Mouse (Mus musculus) forebrain, embryonic 12.5 days (tissue): ENCODE measurements at regions not wholly inside any gene's neighbourhood (a gene's known extent, or its start where the extent isn't known, plus 50 kb on each side); places are given as distances from the start of the nearest gene placed in this dataset.

Experiments
- ATAC-seq: fragments of 200-750 bp; cut with Nextera tagmentation; 2 replicates; pipeline ENCODE4 v1.8.0; 2017; ENCODE audit warnings: moderate TSS enrichment; ENCODE audit not compliant: low FRiP score
- H3K27ac ChIP-seq: fragments of 300-500 bp; sonication (generic); 2 replicates; pipeline ENCODE4 v1.5.1; 2016; ENCODE audit warnings: mild to moderate bottlenecking
- H3K27me3 ChIP-seq: fragments of 300-500 bp; sonication (generic); 2 replicates; pipeline ENCODE4 v1.6.1; 2016; ENCODE audit warnings: mild to moderate bottlenecking
- H3K36me3 ChIP-seq: fragments of 300-500 bp; sonication (generic); replicated peaks from 2 replicates; pipeline ENCODE4 v1.6.1; 2016; ENCODE audit warnings: mild to moderate bottlenecking
- H3K4me1 ChIP-seq: fragments of 300-500 bp; sonication (generic); 2 replicates; pipeline ENCODE4 v1.6.1; 2016
- H3K4me2 ChIP-seq: fragments of 300-500 bp; sonication (generic); 2 replicates; pipeline ENCODE4 v1.6.1; 2016; ENCODE audit warnings: mild to moderate bottlenecking, moderate library complexity
- H3K4me3 ChIP-seq: fragments of 300-500 bp; sonication (generic); replicated peaks from 2 replicates; pipeline ENCODE4 v1.5.1; 2016; ENCODE audit warnings: mild to moderate bottlenecking
- H3K9ac ChIP-seq: fragments of 300-500 bp; sonication (generic); 2 replicates; pipeline ENCODE4 v1.6.1; 2016; ENCODE audit warnings: mild to moderate bottlenecking
- H3K9me3 ChIP-seq: fragments of 300-500 bp; sonication (generic); 2 replicates; pipeline ENCODE4 v1.6.1; 2016
- WGBS: fragments of 180-500 bp; shearing (Covaris S2); methylation state at CpG from one replicate; pipeline ENCODE4 v1.1.7; 2016; 5-methylcytosine and 5-hydroxymethylcytosine counted together

DNA sequence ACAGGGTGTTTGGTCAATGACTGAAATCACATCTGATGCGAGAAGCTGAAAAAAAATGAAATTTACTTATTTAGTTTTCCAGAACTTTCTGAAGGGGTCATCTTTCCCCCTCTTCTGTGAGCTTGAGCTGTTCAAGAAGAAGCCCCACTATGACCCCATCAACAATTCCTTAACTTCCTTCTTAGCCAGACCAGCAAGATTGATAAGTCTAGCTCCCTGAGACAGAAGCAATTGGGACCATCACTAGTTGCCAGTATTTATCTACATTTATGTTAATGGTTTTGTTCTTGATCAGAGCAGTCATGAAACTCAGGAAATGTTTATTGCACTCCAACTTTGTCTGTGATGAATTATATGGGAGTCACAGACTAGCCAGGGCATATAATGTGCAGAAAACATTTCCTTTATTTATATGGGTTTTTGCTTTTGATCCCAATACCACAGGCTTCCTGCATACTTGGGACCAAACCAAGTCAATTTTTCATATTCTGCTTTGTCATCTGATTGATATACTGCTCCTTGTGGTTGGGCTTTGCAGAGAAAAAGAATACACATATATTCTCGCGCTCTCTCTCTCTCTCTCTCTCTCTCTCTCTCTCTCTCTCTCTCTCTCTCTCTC lies 645.5 kb upstream of the Cdh11 start:
- H3K9me3 ChIP-seq: no peaks in the 10 kb centered on the region
- H3K27me3 ChIP-seq: no peaks in the 10 kb centered on the region; the same call in 1 of the 2 replicates
- no peaks in the 10 kb centered on the region for H3K36me3 ChIP-seq
- no peak overlapping the region for H3K4me3 ChIP-seq
- 97% methylated on average over 3 of the region's 3 CpGs for whole genome bisulfite sequencing
- no peak for ATAC-seq
- H3K4me2 ChIP-seq: no peak overlapping the region
- H3K27ac ChIP-seq: no peak overlapping the region
- no peaks in the 10 kb centered on the region for H3K4me1 ChIP-seq
- no peak overlapping the region for H3K9ac ChIP-seq

DNA sequence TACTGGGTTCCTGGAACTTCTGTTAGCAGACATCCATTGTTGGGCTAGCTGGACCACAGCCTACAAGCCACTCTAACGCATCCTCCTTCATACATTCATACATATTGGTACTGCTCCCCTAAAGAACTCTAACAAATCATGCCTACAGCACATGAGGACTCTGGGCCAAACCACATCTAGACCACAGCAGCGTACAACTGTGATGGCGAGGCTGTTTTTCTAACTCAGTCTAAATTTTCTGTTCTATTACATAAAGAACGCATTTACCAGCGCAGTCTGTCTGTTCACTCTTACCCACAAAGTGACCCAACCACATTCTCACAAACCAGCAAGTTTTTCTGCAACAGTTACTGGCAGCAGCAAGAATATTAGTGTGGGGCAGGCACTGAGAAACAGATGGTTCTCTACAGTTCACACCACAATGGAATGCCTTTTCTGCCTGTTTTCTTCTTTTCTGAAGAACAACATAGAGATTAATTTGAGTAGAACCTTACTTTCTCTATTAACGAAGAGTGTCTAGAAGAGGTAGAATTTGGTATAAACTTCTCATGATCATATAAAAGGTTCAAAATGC lies 648.2 kb upstream of the Cdh11 start:
- no peaks in the 10 kb centered on the region for H3K36me3 ChIP-seq
- H3K4me3 ChIP-seq: no peak overlapping the region
- no peak overlapping the region for H3K9ac ChIP-seq
- no peaks in the 10 kb centered on the region for H3K9me3 ChIP-seq
- WGBS: 92% methylated on average over 6 of the region's 6 CpGs
- H3K27me3 ChIP-seq: no peaks in the 10 kb centered on the region
- no peaks in the 10 kb centered on the region for H3K4me1 ChIP-seq
- no peak overlapping the region for H3K27ac ChIP-seq
- ATAC-seq: no peak
- no peak overlapping the region for H3K4me2 ChIP-seq

DNA sequence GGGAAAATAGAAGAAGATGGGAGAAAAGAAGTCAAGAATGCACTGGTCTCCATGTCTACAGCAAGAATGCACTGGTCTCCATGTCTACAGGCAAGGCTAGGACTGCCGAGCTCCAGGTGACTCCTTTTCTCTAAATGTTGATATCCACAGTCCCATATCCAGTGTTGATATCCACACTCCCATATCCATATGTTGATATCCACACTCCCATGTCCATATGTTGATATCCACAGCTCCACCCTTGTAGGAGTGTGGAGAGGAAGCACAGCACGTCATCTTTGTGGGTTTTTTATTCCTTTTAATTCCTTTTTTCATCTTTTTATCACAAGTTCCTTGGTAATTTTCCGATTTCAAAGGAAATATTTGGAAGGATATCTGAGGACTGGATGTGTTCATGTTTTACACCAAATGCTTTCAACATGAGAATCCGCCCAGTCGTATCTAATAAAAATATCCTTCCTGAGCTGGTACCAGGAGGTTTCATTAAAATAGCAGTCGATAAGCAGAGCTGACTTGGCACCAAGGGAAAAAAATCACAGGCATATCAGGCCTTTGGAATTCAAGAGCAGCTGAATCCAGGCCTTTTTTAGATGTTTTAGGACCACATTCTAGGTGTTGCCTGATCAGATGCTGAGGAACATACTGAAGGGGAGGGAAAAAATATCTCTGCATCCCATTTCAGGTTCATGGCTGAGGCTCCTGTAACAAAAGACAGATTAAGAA lies 653.7 kb upstream of the Cdh11 start:
- WGBS: 86% methylated on average over 6 of the region's 6 CpGs
- Histone ChIP-seq H3K27ac (no peak overlapping the region), H3K4me3 (no peak overlapping the region), H3K4me1 (peaks cover 10% of the 10 kb centered on the region), H3K9ac (no peak overlapping the region), H3K36me3 (no peaks in the 10 kb centered on the region), H3K9me3 (no peaks in the 10 kb centered on the region), H3K4me2 (no peak overlapping the region), H3K27me3 (peaks cover 12% of the 10 kb centered on the region; the same call in 1 of the 2 replicates)
- ATAC-seq: no peak

DNA sequence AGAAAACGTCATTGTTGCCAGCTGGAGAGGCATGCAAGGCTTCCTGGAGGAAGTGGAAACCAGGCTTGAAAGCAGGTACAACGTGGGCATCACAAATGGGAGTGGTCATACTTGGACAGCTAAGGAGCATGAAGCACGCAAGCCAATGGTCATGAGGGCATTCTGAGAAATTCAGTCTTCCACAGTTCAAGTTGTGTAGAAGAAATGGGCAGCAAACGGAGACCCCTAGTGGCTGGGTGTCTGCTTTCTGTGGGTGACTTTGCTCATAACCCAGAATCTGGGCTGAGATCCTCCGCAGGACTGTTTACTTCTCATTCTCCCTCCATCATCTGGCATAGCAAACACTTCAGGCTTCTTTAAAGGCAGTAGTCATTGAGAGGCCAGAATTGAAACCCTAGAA lies 655.7 kb upstream of the Cdh11 start:
- Histone ChIP-seq H3K27me3 (peaks cover 23% of the 10 kb centered on the region), H3K4me1 (peaks cover 10% of the 10 kb centered on the region), H3K36me3 (no peaks in the 10 kb centered on the region), H3K27ac (no peak overlapping the region), H3K9ac (no peak overlapping the region), H3K4me3 (no peak overlapping the region), H3K9me3 (no peaks in the 10 kb centered on the region), H3K4me2 (no peak overlapping the region)
- 69% methylated on average over 5 of the region's 5 CpGs for WGBS
- no peak for ATAC-seq

GRCm38 (mm10) chr8:103442420-103443125 lies 657.1 kb upstream of the Cdh11 start:
- 11% methylated on average over 6 of the region's 6 CpGs for WGBS
- Histone ChIP-seq H3K9ac (no peak overlapping the region), H3K27me3 (peaks cover 27% of the 10 kb centered on the region), H3K9me3 (no peaks in the 10 kb centered on the region), H3K27ac (0 out of 2 replicates have a peak overlapping the region, but pooled peaks have one; percentile 46), H3K4me3 (no peak overlapping the region), H3K4me2 (no peak overlapping the region), H3K4me1 (peaks cover 10% of the 10 kb centered on the region), H3K36me3 (no peaks in the 10 kb centered on the region)
- ATAC-seq: peak; percentile 39; the same call in 1 of the 2 replicates

DNA sequence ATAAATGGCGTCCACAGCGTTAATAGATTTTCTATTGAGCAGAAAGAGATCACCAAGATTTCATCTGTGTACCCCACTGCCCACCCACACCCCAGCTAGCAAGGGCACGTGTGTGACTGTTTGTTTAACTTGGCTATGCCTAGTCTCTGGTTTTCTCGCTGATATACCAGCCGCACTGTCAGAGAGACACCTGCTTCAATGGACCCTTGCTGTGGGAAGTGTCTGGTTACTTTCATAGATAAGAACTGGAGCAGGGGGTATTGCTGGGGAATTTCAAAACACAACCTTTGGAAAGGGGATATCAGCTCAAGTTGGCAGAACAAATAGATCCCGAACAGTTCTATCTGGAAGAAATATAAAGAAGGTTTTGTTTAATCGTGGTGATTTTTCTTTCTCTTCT lies 656.8 kb upstream of the Cdh5 start:
- peaks cover 10% of the 10 kb centered on the region for H3K4me1 ChIP-seq
- WGBS: 55% methylated on average over 7 of the region's 7 CpGs

GRCm38 (mm10) chr8:103445378-103445777 lies 656.0 kb upstream of the Cdh5 start:
- no peak overlapping the region for H3K4me2 ChIP-seq
- H3K27ac ChIP-seq: no peak overlapping the region
- no peak for ATAC-seq
- H3K27me3 ChIP-seq: peaks cover 49% of the 10 kb centered on the region
- H3K9ac ChIP-seq: no peak overlapping the region
- 81% methylated on average over 2 of the region's 2 CpGs for WGBS
- H3K4me3 ChIP-seq: no peak overlapping the region
- H3K36me3 ChIP-seq: no peaks in the 10 kb centered on the region
- no peaks in the 10 kb centered on the region for H3K9me3 ChIP-seq
- H3K4me1 ChIP-seq: peaks cover 10% of the 10 kb centered on the region

More for the DNA sequence above, 656.8 kb upstream of the Cdh5 start:
- no peak overlapping the region for H3K4me3 ChIP-seq
- no peak overlapping the region for H3K27ac ChIP-seq
- H3K9me3 ChIP-seq: no peaks in the 10 kb centered on the region
- no peaks in the 10 kb centered on the region for H3K36me3 ChIP-seq
- H3K9ac ChIP-seq: no peak overlapping the region
- H3K27me3 ChIP-seq: peaks cover 41% of the 10 kb centered on the region
- H3K4me2 ChIP-seq: no peak overlapping the region
- no peak for ATAC-seq

DNA sequence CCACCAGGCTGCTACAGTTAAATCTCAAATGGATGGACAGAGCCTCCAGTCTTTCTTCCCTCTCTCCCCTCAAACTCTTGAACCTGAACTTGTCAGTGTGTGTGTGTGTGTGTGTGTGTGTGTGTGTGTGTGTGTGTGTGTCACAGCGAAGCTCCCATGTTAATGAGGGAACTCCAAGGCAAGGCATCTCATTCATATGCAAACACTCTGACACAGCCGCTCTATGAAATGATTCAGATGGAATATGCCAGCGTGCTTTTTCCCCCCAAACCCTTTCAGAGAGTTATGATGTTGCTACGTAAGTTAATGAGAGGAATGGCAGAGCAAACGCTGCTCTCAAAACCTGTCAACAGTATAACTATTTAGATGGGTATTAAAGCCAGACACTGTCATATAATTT lies 653.5 kb upstream of the Cdh5 start:
- no peak overlapping the region for H3K4me2 ChIP-seq
- WGBS: 53% methylated on average over 5 of the region's 5 CpGs

GRCm38 (mm10) chr8:103451381-103452018 lies 649.9 kb upstream of the Cdh5 start:
- no peak overlapping the region for H3K4me2 ChIP-seq
- peaks cover 54% of the 10 kb centered on the region for H3K27me3 ChIP-seq
- H3K4me3 ChIP-seq: no peak overlapping the region
- no peaks in the 10 kb centered on the region for H3K9me3 ChIP-seq
- no peaks in the 10 kb centered on the region for H3K36me3 ChIP-seq
- no peak overlapping the region for H3K27ac ChIP-seq
- WGBS: 17% methylated on average over 5 of the region's 5 CpGs
- ATAC-seq: no peak
- peaks cover 10% of the 10 kb centered on the region; the same call in 1 of the 2 replicates for H3K4me1 ChIP-seq
- no peak overlapping the region for H3K9ac ChIP-seq

More for the DNA sequence above, 653.5 kb upstream of the Cdh5 start:
- Histone ChIP-seq H3K27ac (no peak overlapping the region), H3K27me3 (peaks cover 62% of the 10 kb centered on the region), H3K4me3 (no peak overlapping the region), H3K9me3 (no peaks in the 10 kb centered on the region), H3K36me3 (no peaks in the 10 kb centered on the region), H3K4me1 (peaks cover 11% of the 10 kb centered on the region), H3K9ac (no peak overlapping the region)
- no peak for ATAC-seq

- 77% methylated on average over 6 of the region's 6 CpGs for WGBS
- peaks cover 22% of the 10 kb centered on the region for H3K27me3 ChIP-seq
- H3K27ac ChIP-seq: no peak overlapping the region
- no peak for ATAC-seq
- no peaks in the 10 kb centered on the region for H3K4me1 ChIP-seq
- H3K4me2 ChIP-seq: no peak overlapping the region
- no peaks in the 10 kb centered on the region for H3K36me3 ChIP-seq
- H3K9ac ChIP-seq: no peak overlapping the region
- H3K4me3 ChIP-seq: no peak overlapping the region
- peaks cover 2% of the 10 kb centered on the region; the same call in 1 of the 2 replicates for H3K9me3 ChIP-seq
Measured at GRCm38 (mm10) chr8:103457176-103457575, 644.2 kb upstream of the Cdh5 start.

DNA sequence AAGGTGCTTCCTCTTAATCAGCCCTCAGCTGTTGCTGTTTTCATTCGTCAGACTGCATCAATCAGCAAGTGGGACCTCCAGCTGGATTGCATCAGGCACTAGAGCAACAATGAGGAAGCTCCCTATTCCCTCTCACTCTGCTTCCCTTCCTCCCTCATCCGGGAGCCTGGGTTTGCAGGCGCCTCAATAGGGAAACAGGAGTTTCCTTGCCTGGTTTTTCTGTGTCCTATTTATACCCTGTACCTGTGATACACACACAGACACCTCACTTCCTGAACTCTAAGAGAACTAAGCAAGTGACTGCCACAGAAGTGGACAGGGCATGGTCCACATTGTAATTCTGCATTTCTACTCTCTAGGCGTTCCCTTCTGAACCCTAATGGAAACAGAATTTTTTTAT lies 637.9 kb upstream of the Cdh5 start:
- no peak for ATAC-seq
- Histone ChIP-seq H3K9me3 (peaks cover 2% of the 10 kb centered on the region; the same call in 1 of the 2 replicates), H3K27ac (no peak overlapping the region), H3K36me3 (no peaks in the 10 kb centered on the region), H3K4me1 (peaks cover 13% of the 10 kb centered on the region), H3K9ac (no peak overlapping the region), H3K27me3 (peaks cover 7% of the 10 kb centered on the region), H3K4me2 (no peak overlapping the region), H3K4me3 (no peak overlapping the region)
- WGBS: 67% methylated on average over 4 of the region's 4 CpGs
